Mouse (Mus musculus) layer of hippocampus, adult 2 months (tissue): ENCODE data around the gene 1700029P11Rik. TPM values are rescaled to one million over a fixed set of nuclear protein-coding genes. Genes with fewer than 3 reads are reported as not detected.

ENCODE experiments used
- DNase-seq, 2 experiments: peaks; one replicate each; pipeline ENCODE4 v3.0.0; 2022; ENCODE audit warnings: low spot score in 2 of 2
- H3K27ac ChIP-seq: fragments of 200-600 bp; 2 replicates; pipeline ENCODE4 v1.8.1; 2022
- H3K4me3 ChIP-seq: fragments of 200-600 bp; 2 replicates; pipeline ENCODE4 v1.8.1; 2022; ENCODE audit warnings: mild to moderate bottlenecking
- CTCF ChIP-seq: fragments of 200-600 bp; conservative IDR thresholded peaks from 2 replicates; pipeline ENCODE4 v1.8.1; 2022; ENCODE audit warnings: antibody characterized with exemption, mild to moderate bottlenecking, moderate library complexity
- long read RNA-seq, 2 experiments: library from polyadenylated mRNA; stranded (forward); transcript quantifications; one replicate each; pipeline ENCODE4 v2.0.0; 2021; ENCODE audit warnings: borderline mapping rate in 2 of 2
- total RNA-seq, 2 experiments: library from RNA; stranded (reverse); gene quantifications; 2 replicates each; pipeline ENCODE4 v1.2.3; 2021

1700029P11Rik gene
- not detected for total RNA-seq
- long read RNA-seq, experiment 1, result 0 reads
- long read RNA-seq, experiment 2, result 0 reads

DNA sequence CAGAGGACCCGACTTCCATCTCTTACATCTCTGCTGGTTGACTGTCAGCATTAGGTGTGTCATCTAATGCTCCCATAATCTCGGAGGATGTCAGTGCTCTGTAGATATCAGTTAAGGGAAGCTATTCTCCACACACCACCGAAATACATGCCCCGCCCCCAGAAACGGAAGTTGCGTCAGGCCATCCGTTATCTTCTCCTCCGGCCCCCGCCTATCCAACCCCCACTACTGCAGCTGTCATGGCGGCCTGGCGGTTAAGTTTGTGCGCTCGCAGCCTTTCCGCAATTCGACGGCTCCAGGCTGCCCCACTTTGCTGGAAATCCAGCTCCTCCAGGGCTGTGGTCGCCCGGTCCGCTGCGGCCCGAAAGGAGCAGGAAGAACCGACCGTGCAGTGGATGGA, at the start of gene 1700029P11Rik:
1700029P11Rik (plus strand) TSS at position 220 of the 400 bp plus-strand sequence.
- no peak within 1 kb of the TSS for H3K4me3 ChIP-seq
- TF ChIP-seq CTCF, result no peak
- H3K27ac ChIP-seq, result no peak within 1 kb of the TSS
- DNase-seq, result no peak

DNA sequence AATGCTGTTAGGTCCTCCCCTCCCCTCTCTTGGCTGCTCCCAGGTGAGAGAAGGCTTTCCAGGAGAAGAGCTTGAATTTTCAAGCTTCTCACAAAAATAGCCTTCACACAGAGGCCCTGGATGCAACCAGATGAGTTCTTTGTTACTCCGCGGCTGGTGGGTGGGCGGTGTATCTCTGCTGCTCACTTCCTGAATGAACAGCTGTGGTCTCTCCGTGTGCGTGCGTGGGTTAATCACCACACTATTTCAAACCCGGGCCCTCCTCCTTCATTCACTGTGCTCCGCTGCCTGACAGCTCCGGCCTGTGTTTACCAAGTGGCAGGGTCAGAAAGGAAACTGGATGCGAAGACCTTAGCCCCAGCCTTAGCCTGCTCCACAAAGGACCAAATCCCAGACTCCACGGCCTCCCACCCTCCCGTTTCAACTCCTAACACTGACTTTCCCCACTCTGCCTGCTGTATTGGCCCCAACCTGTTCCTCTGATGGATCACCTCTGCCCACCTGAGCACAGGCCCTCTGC, 47.3 kb upstream of the 1700029P11Rik start:
- TF ChIP-seq CTCF, result no peak
- Histone ChIP-seq H3K27ac (peak overlapping the region; percentile 59), H3K4me3 (no peak overlapping the region)
- peak; percentile 77 to 78 for DNase-seq

DNA sequence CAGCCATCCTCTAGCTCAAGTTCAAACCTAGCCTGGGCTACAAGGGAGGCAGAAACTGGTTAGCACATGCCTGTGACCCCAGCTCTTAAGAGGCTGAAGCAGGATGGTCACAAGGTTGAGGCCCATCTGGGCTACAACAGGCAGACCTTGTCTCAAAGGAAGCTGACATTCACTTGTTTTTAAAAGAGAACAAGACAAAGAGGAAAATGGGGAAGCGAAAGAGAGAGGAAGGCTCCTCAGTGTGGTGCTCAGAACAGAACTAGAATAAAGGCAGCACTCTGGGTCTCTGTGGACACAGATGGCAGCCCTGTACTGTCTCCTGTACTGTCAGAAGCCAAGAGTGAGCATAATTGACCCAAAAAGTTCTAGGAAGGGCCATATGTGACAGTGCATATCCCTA, 46.4 kb upstream of the 1700029P11Rik start:
- TF ChIP-seq CTCF, result no peak
- DNase-seq, result no peak
- Histone ChIP-seq H3K27ac (no peak overlapping the region), H3K4me3 (no peak overlapping the region)

DNA sequence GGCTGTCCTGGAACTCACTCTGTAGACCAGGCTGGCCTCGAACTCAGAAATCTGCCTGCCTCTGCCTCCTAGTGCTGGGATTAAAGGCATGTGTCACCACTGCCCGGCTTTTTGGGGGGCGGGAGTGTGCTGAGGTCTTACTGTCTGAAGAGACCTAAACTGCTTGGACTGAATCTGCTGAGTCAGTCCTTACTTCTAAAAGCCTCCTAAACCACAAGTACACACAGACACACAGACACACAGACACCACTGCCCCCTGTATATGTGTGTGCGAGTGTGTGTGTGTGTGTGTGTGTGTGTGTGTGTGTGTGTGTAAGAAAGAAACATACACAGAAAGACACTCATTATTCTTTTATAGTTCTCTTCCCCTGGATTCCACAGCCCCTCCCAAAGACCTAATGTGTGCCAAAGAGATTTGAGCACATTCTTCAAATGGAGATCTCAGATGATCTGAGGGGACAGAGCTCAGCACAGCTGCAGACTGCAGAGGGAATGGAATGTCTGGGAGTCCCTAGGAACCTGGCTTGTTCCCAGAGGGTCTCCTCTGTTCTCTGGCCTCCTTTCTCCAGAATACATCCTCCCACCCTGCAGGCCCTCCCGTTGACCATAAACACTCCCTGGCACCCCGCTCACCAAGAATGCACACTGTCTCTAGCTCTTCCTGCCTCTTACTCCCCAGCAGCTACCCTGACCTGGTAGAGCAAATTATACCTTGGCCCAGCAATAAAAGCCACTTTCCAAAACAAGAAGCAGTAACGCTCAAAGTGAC, 44.3 kb upstream of the 1700029P11Rik start:
- no peak for TF ChIP-seq CTCF
- Histone ChIP-seq H3K27ac (peak overlapping the region; percentile 93), H3K4me3 (peak overlapping the region; percentile 59)
- no peak for DNase-seq

DNA sequence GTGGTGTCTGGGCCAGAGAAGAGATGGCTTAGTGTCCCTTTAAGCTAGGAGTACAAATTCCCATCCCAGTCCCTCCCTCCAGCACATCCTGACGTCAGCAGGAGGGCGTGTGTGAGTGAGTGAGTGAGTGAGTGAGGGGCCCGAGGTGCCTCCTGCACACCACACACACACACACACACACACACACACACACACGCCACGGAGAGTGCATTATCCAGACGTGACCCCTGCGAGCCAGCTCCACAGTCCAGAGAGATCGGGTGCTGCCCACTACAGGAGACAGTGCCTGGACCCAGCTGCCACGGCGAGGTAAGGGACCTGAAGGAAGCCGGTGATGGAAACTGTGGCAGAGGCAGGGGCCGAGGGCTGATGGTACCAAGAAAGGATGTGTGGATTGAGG, 43.7 kb upstream of the 1700029P11Rik start, which contains the start of gene Csdc2:
Csdc2 (plus strand) TSS at position 81 of the 400 bp plus-strand sequence.
- Histone ChIP-seq H3K4me3 (peak within 1 kb of the TSS; percentile 59), H3K27ac (peak within 1 kb of the TSS; percentile 93)
- TF ChIP-seq CTCF, result no peak
- peak; percentile 60 to 73 for DNase-seq

DNA sequence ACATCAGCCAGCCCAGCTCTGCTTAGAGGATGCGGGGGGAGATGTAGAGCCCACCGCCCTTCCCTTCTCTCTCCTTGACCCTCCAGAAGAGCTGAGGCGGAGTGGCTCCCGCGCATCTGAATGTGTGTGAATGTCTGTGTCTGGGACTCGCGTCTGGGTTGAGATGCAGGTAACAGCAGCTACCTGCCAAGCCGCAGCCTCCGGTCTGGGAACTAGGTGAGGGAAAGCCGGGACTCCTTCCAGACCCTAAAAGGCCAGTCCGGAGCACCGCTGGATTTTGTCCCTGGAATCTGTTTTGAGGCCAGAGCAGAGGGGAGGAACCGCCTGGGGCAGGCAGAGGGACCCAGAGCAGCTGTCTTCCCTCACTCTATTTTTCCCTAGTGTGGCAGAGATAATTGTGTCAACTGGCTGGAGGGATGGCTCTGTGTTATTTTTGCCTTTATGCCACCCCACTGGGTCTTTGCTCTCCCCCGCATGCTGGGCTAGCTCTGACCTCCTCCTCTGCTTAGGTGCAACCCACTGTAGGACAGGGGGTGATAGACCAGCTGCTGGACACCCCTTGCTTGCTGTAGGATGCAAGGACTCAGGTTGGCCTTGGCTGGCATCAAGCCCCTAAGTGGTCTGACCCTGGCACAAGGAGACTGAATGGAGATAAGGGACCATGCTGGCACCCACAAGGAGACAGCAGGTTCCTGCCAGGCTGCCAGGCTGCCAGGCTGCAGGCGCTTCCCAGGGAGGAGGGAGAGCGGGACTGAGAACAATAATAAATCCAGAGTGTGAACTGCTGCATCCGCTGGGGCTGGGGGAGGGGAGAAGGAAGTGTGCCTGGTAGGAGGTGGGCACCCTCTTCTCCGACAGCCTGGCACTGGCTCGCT, 43.0 kb upstream of the 1700029P11Rik start:
- no peak for TF ChIP-seq CTCF
- peak; percentile 68 to 69 for DNase-seq
- Histone ChIP-seq H3K4me3 (peak overlapping the region; percentile 59), H3K27ac (peak overlapping the region; percentile 93)

DNA sequence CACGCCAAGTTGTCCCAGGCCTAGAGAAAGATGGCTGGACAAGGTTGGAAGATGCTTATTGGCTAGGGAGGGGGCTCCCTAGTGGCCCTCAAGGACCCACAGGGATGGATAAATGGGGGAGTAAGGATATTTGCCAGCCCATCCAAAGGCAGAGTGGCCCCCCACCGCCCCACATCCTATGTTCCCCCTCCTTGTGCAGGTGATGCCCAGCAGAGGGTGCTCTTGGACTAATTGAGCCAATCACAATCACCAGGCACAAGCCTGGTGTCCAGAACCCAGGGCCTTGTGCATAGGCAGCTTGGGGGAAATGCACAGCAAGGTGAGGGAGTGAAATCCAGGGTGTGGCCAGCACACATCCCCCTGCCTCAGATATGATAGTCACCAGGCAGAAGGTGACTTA, 42.1 kb upstream of the 1700029P11Rik start:
- peak overlapping the region; percentile 93 for H3K27ac ChIP-seq
- H3K4me3 ChIP-seq, result peak overlapping the region; percentile 59
- DNase-seq, result peak; percentile 41 to 62
- peak; percentile 77 for TF ChIP-seq CTCF

DNA sequence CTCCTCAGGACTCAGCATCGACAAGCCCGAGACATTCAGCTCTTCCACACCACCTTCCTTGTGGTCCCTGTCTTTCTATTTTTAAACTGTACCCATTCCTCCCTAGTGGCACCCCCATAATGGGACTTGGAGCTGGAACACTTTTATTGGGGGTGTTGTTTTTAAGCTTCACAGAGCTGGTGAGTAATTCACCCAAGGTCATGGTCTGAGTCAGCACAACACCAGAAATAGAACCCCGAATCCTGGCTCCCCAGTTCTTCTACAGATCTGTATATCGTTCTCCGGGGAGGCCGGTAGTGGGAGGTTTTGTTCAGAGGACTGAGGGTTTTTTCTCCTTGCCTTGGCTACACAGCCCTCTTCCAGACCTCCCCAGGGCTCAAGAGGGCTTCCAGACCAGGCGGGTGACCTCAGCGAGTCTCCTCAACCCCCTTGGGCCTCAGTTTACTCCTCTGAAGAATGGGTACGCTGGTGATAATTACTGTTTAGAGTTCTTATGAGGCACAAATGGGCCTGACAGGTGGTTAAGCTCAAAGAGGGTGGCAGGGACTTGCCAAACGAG, 41.1 kb upstream of the 1700029P11Rik start:
- peak overlapping the region; percentile 62; the same call in 1 of the 2 replicates for H3K27ac ChIP-seq
- DNase-seq, result no peak
- TF ChIP-seq CTCF, result no peak

DNA sequence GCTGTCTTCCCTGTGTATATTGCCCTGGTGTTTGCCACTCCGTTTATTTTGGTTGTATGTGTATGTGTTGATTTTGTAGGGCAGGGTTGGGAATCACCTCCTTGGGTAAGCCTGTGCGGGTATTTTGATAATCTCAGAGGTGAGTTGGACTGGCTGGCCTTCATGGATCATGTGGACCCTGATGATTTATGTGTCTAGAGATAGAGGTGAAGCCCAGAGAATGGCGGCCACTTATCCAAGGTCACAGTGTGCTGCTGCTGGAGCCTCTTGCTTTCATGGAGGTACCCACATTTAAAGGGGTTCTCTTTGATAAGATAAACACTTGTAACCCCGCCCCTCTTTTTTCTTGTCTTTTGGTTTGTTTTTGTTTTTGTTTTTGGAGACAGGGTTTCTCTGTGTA, 40.6 kb upstream of the 1700029P11Rik start:
- no peak for DNase-seq
- Histone ChIP-seq H3K27ac (peak overlapping the region; percentile 62; the same call in 1 of the 2 replicates), H3K4me3 (peak overlapping the region; percentile 13; the same call in 1 of the 2 replicates)
- TF ChIP-seq CTCF, result no peak

More for the DNA sequence above, 41.1 kb upstream of the 1700029P11Rik start:
- H3K4me3 ChIP-seq, result peak overlapping the region; percentile 13; the same call in 1 of the 2 replicates

DNA sequence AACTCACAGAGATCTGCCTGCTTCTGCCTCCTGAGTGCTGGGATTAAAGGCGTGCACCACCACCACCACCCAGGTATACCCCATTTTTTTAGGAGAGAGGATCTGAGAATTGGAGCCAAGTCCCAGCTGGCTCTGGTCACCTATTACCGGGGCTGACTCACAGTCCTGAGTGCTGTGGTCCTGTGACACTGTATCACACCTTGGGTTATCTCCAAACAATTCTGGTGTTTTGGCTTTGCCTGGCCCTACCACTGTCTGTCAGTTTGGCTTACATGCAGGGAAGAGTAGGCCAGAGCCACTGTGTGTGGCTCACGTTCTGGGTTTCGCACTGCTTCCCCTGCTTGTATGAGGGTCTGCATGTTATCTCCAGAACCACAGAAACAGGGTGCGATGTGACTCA, 40.1 kb upstream of the 1700029P11Rik start:
- DNase-seq, result no peak
- TF ChIP-seq CTCF, result no peak
- peak overlapping the region; percentile 62; the same call in 1 of the 2 replicates for H3K27ac ChIP-seq
- H3K4me3 ChIP-seq, result no peak overlapping the region

DNA sequence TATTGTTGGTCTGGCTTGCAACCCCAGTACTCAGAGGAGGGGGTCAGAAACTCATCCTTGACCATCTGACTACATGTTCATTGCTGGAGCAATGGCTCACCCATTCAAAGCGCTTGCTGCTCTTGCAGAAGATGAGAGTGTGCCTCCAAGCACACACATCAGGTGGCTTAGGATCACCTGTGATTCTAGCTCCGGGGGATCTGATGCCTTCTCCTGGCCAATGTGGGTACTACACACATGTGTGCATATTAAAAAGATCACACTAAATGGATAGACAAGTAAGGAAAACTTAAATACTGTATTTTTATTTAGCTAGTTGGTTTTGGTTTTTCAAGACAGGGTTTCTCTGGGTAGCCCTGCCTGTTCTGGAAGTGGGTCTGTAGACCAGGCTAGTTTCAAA, 39.3 kb upstream of the 1700029P11Rik start:
- no peak for DNase-seq
- peak; percentile 62 for TF ChIP-seq CTCF
- H3K27ac ChIP-seq, result no peak overlapping the region
- no peak overlapping the region for H3K4me3 ChIP-seq

DNA sequence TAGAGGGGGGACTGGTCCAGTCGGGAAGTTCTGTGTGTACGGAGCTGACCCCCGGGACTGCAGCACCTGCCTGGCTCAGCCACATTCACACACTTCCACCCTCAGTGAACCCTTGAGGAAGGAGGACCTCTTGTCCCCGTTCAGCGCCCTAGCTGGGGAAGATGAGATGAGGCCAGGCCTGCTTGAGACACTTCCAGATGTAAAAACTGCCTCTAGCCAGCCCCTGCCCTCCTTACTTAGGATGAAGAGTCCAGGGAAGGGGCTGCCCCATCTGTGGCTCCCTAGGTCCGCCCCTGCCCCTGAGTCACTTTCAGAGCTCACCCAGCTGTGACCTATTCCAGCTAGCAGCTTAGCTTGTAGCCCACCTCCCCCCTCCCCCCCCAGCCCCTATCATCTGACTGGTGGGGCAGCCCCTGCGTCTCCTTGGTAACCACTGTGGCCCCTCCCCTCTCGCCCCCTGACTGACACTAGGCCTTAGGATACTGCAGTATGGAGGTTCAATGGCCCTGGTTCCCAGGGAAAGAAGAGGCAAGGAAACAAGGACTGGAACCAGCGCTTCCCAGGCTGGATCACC, 37.1 kb upstream of the 1700029P11Rik start:
- H3K27ac ChIP-seq, result no peak overlapping the region
- DNase-seq, result no peak
- TF ChIP-seq CTCF, result no peak
- no peak overlapping the region for H3K4me3 ChIP-seq

DNA sequence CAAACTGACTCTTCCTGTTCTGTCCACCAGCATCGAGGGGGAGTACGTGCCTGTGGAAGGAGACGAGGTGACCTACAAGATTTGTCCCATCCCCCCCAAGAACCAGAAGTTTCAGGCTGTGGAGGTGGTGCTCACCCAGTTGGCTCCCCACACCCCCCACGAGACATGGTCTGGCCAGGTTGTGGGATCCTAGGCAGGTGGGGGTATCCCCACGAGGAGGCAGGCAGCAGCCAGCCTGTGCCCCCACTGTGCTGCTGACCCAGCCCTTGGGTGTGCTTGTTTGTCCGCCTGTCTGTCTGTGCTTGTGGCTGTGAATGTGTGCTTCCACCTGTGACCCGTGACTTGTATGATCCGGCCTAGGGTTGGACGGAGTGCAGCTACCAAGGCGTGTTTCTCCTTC, 31.3 kb upstream of the 1700029P11Rik start:
- no peak for TF ChIP-seq CTCF
- Histone ChIP-seq H3K4me3 (no peak overlapping the region), H3K27ac (no peak overlapping the region)
- no peak for DNase-seq
